Mouse (Mus musculus): Measurements from ENCODE around the gene Barhl2. TPM values are rescaled to one million over a fixed set of nuclear protein-coding genes. Genes with fewer than 3 reads are reported as not detected.

The Barhl2 gene
- polyA plus RNA-seq, 1 experiment: 2.4 TPM

GRCm38 (mm10) chr5:106416550-106416949, 41.4 kb downstream of the Barhl2 start:
- DNase-seq (ENCODE audit: extremely low spot score in 1 of 2, low spot score in 1 of 2): no peak

GRCm38 (mm10) chr5:106415734-106416133, 42.2 kb downstream of the Barhl2 start:
- DNase-seq (ENCODE audit: extremely low spot score in 1 of 2, low spot score in 1 of 2): no peak

GRCm38 (mm10) chr5:106402761-106403160, 55.2 kb downstream of the Barhl2 start:
- DNase-seq (ENCODE audit: extremely low spot score in 1 of 2, low spot score in 1 of 2): no peak

Other genes starting within 250 kb of the Barhl2 start
- not detected in 2 replicates for gene Gm17304, start 150.9 kb upstream of the Barhl2 start, polyA plus RNA-seq (2012; rRNA removed)
- gene Zfp644, start 239.1 kb upstream of the Barhl2 start, polyA plus RNA-seq (2012; rRNA removed): 38.7 and 41.3 TPM in 2 replicates